Mouse (Mus musculus) testis, postnatal 10 days (tissue): ENCODE measurements around the gene Ece2.
"Not testable (repeated sequence)": the region's sequence is repeated elsewhere in the genome, so short reads cannot be mapped to it uniquely, and the experiment has no call there.

ENCODE experiments used
- DNase-seq: peaks from one replicate; pipeline ENCODE4 v3.0.0; 2021; ENCODE audit warnings: low spot score

Gene Ece2

DNA sequence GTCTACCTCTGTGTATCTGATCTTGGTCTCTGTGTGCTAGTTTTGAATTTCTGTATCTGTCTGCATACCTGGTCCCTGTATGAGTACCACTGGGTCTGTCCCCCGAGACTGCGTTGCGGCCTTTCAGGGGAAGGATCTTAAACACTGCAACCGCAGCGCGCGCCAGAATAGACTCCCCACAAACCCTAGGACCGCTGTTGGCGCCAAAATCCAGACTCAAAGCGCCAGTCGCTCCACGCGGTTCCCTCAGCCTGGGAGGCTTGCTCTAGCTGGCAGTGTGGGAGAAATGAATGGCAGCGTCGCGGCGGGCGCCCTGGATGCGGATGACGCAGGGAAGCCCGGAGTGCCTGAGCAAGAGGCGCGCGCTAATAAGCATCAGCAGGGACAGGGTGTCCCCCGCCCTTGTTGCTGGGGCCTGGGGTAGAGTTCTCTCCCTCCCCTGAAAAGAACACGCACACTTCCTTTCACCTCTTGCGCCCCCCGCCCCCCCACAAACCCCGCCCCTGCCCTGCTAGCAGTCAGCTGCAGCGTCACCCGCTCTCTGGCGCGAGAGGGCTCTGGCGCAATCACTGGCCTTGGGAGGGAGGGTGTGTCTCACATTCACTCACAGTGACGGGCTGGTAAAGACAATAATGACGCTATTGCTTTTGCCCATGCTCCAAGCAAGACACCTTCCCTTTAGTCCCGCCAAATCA lies 7.5 kb upstream of the Ece2 start:
- DNase-seq = no peak

DNA sequence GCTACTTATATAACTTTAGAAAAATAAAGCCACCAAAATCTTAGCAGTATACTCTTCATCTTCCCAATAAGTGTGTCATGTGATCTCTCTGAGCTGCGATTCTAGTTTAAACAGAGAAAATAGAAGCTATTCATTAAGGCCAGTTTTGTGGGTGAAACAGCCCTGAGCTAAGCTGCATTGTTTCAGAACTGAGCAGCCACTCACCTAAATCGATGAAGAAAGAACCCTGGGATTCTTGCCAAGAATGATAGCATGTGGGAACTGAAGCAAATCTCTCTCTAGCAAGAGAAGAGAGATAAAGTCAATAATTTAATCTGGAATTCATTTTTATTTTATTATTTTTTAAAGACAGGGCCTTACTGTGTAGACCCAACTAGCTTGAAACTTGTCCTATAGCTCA lies 6.4 kb upstream of the Ece2 start:
- no peak for DNase-seq

GRCm38 (mm10) chr16:20628871-20629391 lies 697 bp upstream of the Ece2 start:
- DNase-seq = no peak

DNA sequence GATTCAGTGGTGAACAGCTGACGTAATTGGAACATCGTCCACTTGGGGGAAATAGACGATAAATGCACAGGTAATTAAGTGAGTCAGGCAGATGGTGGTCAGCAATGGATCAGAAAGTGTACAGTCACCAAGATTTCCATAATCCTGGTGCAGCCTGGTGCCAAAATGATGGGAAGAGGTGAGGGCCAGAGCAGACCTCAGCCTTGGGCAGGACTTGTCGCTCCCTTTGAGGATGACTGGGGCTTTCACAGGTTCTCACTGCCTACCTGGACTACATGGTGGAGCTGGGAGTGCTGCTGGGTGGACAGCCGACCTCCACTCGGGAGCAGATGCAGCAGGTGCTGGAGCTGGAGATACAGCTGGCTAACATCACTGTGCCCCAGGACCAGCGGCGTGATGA lies 7.8 kb downstream of the Ece2 start:
- no peak for DNase-seq

DNA sequence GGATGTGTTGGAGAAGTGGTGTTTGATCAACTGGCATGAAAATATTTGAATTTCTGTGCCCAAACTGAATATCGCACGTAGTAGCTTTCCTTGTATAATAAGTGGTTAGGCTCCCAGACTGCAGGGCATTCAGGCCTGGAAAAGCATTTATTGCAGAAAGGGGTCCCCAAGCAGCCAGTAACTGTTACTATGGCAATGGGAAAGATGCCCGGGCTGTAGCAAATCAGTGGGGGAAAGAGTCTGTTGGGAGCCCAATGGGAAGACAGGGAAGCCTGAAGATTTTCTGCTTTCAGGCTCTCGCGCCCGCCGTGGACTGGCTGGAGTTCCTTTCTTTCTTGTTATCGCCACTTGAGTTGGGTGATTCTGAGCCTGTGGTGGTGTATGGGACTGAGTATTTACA lies 8.7 kb downstream of the Ece2 start:
- no peak for DNase-seq

DNA sequence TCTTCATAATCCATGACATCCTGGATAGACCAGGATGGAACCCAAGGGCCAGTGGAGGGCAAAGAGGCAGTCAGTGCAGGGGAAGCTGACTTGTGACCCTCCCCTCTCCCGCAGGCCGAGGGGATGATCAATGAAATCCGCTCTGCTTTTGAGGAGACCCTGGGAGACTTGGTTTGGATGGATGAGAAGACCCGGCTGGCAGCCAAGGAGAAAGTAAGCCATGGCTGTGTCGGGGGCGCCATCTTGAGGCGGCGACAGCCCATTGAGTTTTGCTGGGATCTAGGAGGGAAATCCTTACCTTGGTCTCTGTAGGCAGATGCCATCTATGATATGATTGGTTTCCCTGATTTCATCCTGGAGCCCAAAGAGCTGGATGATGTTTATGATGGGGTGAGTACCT lies 12.5 kb downstream of the Ece2 start:
- peak; percentile 83 for DNase-seq

- no peak for DNase-seq
Observed at GRCm38 (mm10) chr16:20643911-20644310, 14.3 kb downstream of the Ece2 start.

DNA sequence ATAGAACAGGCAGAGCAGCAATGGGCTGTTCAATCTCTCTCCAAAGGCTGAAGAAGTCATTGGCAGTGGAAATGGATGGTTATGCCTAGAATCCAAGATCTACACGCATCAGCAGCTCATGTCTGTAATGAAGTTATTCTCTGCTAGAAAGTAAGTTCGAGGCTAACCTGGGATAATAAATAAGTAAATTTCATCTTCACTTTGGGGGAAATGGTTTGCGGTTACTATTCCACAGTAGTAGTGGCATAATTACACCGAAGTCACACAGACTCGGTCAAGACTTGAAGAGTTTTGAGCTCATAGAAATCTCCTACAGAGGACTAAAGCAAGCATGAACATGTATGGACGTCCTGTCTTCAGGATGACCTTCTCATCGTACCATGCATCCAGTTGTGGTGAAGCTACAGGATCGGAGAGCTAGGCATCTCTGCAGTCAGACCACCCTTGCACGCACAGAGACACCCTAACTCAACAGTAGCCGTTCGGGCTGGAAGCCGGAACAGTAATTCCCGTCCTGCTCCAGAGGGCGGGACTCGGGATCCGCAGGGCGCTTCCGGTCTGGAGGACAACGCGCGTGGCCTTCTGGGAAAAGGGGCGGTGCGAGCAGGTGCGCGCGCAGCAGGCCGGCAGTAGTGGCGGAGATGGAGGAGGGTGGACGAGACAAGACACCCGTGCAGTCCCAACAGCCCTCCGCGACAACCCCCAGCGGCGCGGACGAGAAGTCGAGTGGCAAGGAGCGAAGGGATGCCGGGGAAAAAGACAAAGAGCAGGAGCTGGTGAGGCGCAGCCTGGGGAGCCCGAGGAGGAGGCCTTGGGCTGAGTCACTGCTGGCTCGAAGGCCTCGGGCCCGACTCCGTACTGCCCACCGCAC lies 21.7 kb downstream of the Ece2 start, which contains the start of gene Psmd2:
TSS of gene Psmd2 (plus strand) at position 577 of the 871 bp plus-strand sequence.
- peak; percentile 99 for DNase-seq

DNA sequence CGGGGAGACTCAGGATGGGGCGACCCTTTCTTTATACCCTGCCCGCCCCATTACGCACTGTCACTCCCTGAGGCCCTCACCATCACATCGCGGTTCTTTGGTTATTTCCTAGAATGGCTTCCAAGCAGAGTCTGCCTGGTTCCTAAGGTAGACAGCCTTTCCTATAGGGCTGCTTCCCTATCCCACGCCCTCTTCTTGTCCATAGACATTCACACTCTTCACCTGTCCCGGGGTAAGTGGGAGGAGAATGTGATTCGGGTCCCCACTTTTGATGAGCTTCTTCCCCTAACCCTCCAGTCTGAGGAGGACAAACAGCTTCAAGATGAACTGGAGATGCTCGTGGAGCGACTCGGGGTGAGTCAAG lies 22.3 kb downstream of the Ece2 start:
- no peak for DNase-seq

- DNase-seq = no peak
Observed at GRCm38 (mm10) chr16:20653315-20653714, 23.7 kb downstream of the Ece2 start.

- no peak for DNase-seq
Observed at GRCm38 (mm10) chr16:20657661-20658060, 28.0 kb downstream of the Ece2 start.

DNA sequence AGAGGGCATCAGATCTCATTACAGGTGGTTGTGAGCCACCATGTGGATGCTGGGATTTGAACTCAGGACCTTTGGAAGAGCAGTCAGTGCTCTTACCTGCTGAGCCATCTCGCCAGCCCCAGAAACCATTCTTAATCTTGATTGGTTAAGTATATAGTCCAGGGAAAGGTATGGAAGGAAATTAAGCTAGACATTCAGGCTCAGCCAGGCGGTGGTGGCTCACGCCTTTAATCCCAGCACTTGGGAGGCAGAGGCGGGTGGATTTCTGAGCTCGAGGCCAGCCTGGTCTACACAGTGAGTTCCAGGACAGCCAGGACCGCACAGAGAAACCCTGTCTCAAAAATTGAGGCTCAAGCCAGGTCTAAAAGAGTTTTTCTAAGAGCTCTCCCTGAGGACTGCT lies 38.4 kb downstream of the Ece2 start, which contains the start of gene Eif4g1:
TSS of gene Eif4g1 (plus strand) at position 301 of the 400 bp plus-strand sequence.
- not testable (repeated sequence) for DNase-seq

DNA sequence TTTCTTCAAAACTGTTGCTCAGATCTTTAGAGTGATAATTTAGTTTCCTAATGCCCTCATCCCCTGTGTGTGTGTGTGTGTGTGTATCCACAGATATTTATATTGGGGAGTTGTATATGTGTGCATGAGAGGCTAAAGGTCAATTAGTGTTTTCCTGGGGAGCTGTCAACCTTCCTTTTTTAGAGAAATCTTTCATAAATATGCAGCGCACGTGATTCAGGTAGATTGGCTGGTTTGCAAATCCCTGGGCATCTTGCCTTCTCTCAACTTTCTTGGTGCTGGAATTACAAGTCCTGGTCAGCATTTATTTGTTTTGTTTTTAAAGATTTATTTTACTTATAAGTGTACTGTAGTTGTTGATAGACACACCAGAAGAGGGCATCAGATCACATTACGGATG lies 40.7 kb downstream of the Ece2 start:
- DNase-seq = no peak

DNA sequence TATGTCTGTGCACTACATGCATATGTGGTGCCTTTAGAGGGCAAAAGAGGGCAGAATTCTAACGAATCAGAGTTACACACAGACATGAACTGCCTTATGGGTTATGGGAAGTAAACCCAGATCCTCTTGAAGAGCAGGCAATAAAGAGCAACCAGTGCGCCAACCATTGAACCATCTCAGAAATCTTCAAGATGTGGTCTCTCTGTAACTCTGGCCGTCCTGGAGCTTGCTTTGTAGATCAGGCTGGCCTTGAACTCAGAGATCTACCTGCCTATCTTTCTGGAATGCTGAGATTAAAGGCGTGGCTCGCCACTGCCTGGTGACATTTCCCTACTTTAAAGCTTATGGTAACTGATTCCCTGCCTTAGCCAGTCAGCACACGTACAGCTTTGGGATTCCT lies 42.3 kb downstream of the Ece2 start:
- no peak for DNase-seq

- DNase-seq = peak; percentile 99
Observed at GRCm38 (mm10) chr16:20672500-20672902, 42.9 kb downstream of the Ece2 start.

GRCm38 (mm10) chr16:20672965-20673705 lies 43.5 kb downstream of the Ece2 start:
- peak; percentile 81 for DNase-seq

DNA sequence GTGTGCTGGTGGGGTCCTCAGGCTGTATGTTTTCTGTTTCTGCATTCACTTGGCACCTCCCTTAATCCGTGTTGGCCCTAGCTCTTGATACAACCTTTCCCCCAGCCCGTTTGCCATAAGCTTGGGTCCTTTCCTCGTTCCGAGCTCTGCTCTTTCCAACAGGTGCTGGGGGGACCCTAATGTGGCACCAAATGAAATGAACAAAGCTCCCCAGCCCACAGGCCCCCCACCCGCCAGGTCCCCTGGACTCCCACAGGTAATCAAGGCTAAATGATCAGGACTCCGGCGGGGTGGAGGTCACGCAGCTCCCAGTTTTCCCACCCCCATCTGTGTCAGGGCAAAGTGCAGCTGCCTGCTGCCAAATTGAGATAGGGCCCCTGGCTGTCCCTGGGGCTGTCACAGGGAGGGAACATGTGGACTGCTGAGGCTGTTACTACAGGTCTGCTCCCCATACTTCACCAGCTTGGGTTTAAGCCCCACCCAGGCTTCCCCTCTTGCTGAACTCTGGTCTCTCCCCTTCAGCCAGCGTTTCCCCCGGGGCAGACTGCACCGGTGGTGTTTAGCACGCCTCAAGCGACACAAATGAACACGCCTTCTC lies 44.2 kb downstream of the Ece2 start:
- peak; percentile 52 for DNase-seq

- no peak for DNase-seq
Observed at GRCm38 (mm10) chr16:20675213-20675612, 45.6 kb downstream of the Ece2 start.

DNA sequence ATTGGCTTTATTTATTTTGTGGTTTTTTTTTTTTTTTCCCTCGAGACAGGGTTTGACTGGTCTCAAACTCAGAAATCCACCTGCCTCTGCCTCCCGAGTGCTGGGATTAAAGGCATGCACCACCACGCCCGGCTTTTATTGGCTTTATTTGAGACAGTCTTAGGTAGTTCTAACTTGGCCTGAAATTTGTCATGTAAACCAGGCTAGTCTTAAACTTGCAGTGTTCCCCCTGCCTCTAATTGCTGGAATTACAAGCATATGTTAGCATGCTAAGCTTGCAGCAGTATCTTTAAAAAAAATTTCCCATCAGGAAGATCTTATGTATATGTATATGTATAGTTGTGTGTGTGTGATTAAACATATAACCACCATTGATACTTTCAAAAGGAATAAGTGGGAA lies 47.1 kb downstream of the Ece2 start:
- no peak for DNase-seq

GRCm38 (mm10) chr16:20677380-20677779 lies 47.8 kb downstream of the Ece2 start:
- DNase-seq = no peak

- DNase-seq = peak; percentile 78
Observed at GRCm38 (mm10) chr16:20677974-20678675, 48.5 kb downstream of the Ece2 start.
